Mouse (Mus musculus): ENCODE data around the gene Nsf.

- TF ChIP-seq CTCF (IDR thresholded peaks at IDR 0.05; ENCODE audit: low read depth, low read length), result no peak
- TF ChIP-seq EP300 (IDR thresholded peaks at IDR 0.05; ENCODE audit: insufficient read depth, low read depth, low read length), result no peak
- no peak for TF ChIP-seq POLR2A (IDR thresholded peaks at IDR 0.05; ENCODE audit: insufficient read depth, low read length)
Measured at GRCm38 (mm10) chr11:103804126-103804525, 149.7 kb downstream of the Nsf start.

Data from ES-Bruce4 (cell line).